Mouse (Mus musculus): Measurements from ENCODE around the gene Sorbs2. TPM values are rescaled to one million over a fixed set of nuclear protein-coding genes. Genes with fewer than 3 reads are reported as not detected.

Gene Sorbs2
- total RNA-seq, 2 experiments from 2014 or later = 0.09 TPM; not detected in 1

DNA sequence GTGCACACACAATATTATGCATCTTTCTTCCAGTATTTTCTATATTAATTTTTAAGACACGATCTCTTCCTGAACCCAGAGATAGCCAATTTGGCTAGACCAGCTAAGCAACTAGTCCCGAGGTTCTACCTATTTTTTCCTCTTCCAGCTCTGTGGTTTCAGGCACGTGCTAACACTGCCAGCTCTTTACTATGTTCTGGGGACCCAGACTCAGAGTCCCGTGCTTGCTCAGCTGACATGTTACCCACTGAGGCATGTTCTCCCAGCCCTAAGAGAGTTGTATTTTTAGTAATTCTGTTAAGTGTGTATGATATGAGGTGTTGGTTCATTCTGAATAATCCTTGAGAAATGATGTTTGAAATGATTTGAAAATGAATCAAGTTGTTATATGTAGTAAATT lies 62.5 kb downstream of the Sorbs2 start:
- ATAC-seq (ENCODE audit: poor library complexity, severe bottlenecking) = no peak

DNA sequence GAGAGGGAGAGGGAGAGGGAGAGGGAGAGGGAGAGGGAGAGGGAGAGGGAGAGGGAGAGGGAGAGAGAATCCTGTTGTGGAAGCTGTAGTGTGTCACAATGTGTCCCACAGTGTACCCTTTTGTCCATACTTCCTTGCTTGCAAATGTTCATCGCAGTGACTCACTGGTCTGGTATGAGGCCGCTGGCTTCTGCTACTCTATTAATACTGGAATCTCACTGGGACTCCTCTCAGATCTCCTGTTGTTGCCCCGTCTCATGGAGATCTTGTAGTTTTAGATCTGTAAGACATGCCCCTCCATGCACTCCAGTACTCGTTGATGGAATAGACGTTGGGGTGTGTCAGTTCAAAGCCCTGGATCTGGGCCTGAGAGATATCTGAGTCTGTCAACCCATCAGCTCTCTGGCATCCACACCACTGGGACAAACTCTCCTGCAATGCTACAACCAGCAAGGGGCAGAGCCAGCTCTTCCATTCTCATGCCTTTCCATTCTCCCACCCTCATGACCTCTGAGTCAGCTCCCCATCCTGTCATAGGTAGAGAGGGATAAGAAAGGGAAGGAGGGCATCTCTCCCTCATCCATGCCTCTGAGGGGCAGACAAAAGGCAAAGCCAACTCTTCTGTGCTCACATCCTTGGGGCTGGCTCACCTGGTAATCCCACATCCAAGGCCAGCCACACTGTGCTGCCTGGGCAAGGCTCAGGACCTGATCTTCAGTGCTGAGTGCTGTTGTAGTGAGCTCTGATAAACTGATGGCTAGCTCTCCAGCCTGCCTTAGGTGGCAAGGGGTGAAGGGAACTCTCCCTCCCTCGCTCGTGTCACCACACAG lies 72.3 kb downstream of the Sorbs2 start:
- no peak for ATAC-seq (ENCODE audit: poor library complexity, severe bottlenecking)

DNA sequence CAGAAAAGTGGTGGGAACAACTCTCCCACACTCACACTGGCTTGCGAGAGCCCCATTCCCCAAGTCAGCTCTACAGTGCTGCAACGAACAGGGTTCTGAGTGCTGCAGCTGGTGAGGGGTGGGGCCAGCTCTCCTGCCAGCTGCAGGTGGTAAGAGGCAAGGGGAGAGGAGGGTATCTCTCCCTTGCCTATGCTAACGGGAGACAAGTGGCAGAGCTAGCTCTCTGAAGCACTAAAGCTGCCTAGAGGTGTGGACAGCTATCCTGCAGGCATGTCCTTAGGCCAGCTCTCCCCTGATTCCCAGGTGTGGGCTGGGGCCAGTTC lies 72.9 kb downstream of the Sorbs2 start:
- no peak for ATAC-seq (ENCODE audit: poor library complexity, severe bottlenecking)

DNA sequence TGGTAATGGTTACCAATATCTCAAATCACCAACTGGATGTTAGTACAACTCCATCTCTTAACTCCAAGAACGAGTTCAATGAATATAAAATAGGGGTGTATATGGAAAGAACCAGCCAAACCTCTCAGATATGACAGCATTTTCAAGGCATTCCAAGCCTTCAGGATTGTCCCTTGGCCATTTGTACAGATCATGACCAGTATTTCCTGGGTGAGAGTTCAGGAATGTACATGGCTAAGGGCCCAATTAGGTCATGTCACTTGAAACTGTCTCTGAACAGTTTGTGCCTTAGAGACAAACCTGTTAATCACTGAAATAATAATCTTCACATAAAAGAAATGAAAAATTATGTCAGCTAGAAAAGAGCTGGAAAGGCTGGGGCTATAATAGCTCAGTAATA lies 76.3 kb downstream of the Sorbs2 start:
- no peak for ATAC-seq (ENCODE audit: poor library complexity, severe bottlenecking)

DNA sequence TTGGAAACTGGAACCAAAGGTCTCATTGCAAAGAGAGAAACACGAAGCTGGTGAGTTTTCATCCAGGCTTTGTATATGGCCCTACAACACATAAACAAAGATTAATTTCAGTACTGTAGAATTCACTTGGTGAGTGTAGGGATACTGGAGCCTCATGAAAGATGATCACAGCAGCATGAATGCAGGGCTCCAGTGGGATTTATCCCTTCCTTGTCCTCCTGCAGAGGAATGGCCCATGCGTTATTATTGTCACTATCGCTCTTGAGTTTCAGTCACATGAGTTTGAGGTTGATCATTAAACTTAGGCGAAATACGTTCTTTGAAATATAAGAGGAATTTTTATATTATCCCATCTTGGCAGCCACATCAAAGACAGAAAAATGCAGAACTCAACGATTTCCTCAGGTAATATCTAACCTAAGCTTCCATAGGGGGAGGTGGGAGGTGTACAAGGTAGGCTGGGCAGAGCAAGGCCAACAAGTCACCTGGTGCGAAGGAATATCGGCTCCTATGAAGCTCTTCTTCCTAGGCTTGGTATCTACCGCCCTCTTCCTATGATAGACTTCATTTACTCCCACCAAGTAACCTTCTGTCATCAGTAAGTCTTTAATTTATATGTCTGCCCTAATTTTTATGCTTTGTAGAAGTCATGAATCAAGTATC lies 76.9 kb downstream of the Sorbs2 start:
- no peak for ATAC-seq (ENCODE audit: poor library complexity, severe bottlenecking)

DNA sequence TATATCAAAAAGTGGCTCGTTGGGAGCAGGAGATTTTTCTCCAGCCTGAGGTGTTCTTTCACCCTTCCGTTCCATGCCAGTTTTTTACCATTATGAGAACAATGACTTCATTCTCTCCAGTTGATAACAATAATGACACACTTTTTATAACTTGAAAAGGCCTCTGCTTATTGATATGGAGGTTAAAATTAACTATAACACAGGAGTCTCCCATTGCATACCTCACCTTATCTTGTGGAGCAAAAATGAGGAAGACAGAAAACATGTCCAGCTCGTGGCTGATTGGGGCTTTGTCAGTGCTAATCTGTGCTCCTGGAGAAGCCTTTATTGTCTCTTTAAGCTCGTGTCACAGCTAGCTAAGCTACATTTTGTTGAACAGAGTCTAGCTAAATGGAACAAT lies 77.6 kb downstream of the Sorbs2 start:
- no peak for ATAC-seq (ENCODE audit: poor library complexity, severe bottlenecking)

DNA sequence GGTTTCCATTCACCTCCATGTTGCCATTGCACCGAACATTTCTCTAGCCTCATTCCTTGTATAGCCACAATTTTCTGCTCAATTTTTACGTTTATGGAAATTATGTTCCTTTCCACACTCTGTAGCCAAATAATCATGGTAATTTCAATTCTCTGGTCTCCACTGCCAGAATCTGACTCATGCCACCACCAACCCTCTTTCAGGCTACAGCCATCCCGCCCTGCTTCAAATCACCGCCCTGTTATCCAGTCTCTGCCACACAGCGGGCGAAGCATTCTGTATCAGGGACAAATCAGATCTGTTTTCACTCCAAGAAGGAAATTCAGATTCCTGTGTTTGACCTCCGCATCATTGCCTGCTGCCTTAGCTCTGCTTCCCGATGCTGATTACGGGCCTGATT lies 79.4 kb downstream of the Sorbs2 start:
- no peak for ATAC-seq (ENCODE audit: poor library complexity, severe bottlenecking)

DNA sequence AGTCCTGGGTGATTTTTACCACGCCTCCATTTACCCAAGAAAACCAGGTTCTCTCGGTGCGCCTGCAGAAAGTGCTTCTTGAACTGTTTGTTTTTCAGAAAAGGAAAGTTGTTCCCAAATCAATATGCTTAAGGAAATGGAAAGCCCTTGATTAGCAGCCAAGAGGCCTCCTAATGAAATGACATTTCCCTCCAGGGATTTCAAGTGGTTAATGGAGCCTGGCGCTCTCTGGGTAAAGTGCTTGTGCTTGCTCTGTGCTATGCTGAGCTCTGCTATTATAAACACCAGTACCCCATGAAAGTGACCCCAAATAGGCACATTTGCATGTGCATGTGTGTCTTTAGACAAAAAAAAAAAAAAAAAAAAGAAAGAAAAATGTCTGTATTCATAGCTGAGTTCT lies 84.3 kb downstream of the Sorbs2 start:
- no peak for ATAC-seq (ENCODE audit: poor library complexity, severe bottlenecking)

DNA sequence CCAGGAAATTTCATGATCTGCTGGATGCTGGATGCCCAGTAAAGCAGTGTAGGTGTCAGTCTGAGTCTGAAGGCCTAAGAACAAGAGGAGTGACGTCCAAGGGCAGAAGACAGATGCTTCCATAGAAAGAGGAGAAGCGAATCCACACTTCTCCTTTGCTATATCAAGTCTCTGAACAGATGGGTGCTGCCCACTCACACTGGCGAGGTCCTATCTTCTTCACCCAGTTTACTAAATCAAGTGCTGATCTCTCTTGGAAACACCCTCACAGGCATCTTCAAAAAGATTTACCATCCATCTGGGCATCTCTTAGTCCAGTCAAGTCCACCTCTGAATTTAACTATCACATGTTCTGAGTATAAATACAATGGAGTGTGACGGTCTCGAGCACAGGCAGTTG lies 86.1 kb downstream of the Sorbs2 start:
- ATAC-seq (ENCODE audit: poor library complexity, severe bottlenecking) = no peak

DNA sequence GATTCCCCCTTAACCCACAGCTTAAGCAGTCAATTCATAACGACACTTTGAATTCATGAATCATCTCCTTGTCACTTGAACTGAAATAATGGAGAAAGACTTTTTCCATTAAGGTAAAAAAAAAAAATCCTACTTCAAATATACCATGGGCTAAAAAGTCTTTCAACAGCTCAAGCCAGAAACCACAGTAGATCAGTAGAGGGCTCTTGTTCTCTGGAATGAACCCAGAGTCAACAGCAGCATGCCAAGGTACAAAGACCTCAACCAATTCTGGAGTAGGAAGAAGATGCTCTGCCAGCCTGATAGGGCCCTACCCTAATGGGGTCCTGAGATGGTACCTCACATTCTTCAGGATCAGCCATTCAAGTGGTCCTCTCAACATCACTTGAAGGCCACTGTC lies 88.4 kb downstream of the Sorbs2 start:
- no peak for ATAC-seq (ENCODE audit: poor library complexity, severe bottlenecking)

DNA sequence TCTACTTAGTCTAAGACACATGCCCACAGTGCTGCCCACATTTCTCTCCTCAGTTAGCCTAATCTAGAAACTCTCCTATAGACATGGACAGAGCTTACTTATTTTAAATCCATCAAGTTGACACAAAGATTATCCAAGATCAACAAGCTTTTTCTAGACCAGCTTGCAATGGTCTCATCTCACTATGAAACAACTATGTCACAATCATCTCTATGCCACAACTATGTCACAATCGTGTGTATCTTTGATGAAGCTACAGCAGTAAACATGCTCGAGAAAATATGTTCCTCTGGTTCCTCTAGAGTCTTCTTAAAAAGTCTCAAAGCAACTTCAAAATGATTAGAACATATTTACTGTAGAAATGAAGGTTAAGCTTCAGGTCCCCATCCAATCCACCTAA lies 89.0 kb downstream of the Sorbs2 start:
- ATAC-seq (ENCODE audit: poor library complexity, severe bottlenecking) = no peak

DNA sequence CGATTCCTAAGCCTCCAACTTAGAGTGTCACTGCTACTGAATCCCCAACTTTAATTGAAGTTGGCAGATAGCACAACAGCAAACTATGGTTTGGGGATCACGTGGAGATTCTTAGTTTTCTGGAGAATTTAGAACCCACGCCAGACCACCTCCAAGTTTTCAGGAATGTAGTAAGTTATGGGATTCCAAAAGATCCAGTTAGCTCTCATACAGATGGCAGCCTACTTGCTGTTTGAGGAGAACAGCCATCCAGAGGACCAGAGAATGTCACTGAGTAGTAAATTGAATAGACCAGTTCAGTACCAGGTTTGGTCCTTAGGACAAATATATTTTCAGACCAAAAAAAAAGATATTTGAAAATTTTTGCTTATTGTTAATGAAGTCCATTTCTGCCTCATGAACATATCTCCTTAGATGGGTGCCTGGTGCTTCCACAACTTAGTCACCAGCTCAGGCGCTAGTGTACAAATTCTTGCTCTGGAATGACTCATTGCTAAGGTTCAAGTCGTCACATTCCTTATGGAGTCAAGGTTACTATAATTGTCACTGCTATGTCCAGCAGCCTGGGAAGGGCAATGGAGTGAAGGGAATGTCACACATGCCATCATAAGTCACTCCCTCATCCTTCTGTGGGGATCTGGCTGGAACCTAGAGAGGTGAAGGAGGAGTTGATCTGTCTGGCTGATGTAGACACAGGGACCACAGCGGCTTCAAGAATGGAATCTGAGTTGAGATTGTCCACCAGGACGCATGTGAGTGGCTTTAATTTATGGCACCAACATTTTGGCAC lies 90.2 kb downstream of the Sorbs2 start:
- ATAC-seq (ENCODE audit: poor library complexity, severe bottlenecking) = no peak

DNA sequence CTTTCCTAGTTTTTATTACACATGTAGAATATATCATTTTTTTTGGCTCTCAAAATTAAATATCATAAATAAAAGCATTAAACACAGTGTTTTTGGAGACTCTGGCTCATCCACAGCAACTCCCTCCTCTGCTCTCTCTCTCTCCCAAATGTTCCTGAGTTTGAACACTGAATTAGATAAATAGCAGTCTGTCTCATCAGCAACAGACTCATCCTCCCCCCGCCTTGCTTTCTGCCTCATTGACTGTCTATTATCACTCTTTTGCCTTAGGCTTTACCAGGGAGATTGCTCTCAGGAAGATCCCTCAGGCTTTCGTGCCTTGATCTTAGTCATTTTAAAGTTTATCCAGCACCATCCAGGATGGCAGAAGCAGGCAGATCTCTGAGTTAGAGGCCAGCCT lies 91.3 kb downstream of the Sorbs2 start:
- ATAC-seq (ENCODE audit: poor library complexity, severe bottlenecking) = no peak

DNA sequence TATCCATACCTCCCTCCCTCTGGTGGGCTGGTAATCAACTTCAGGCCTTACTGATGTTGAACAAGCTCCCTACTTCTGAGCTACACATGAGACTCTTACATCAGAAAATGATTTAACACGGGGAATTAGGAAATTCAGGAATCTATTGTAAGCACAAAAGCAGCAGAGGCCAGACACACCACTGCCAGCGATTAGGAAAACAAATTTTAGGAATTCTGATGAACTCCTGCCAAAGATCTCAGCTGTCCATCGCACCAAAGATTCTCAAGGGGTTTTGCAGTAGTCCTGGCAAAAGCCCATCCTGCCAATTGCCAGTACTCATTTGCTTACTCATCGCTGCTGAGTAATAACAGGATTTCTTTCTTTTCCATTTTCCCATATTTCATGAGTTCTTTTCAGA lies 94.4 kb downstream of the Sorbs2 start:
- no peak for ATAC-seq (ENCODE audit: poor library complexity, severe bottlenecking)

DNA sequence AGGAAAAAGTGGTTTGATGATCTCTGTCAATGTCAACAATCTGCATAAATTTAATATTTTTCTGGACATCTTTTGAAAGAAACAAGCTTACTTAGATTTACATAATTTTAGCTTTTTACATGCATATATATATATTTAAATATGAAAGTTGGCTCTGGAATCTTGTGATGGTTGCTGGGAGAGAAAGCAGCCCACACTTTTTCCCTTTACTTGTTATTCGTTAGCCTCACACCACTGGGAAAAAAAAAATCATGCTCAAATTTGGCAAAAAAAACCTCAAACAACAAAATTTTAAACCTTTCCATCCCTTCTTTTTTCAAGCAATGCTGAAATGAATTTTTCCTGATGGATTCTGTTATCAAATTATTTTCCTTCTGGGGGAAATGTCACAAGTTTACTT lies 97.8 kb downstream of the Sorbs2 start:
- no peak for ATAC-seq (ENCODE audit: poor library complexity, severe bottlenecking)

DNA sequence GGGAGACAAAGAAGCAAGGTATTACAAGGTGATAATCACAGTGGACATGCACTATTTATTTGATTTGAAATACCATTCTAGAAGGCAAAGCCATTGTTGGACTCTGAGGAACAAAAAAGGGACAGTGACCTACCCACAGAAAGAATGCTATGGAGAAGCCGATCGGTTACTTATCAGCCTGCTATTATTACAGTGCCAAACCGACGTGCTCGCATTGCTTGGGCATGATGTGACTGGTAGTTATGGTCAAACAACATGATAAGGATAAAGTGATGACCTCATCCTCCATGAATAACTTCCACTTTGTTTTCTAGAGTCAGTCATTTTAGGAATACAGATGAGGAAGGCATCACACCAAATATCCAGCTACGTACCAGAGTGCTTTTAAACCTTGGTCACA lies 99.4 kb downstream of the Sorbs2 start:
- no peak for ATAC-seq (ENCODE audit: poor library complexity, severe bottlenecking)

DNA sequence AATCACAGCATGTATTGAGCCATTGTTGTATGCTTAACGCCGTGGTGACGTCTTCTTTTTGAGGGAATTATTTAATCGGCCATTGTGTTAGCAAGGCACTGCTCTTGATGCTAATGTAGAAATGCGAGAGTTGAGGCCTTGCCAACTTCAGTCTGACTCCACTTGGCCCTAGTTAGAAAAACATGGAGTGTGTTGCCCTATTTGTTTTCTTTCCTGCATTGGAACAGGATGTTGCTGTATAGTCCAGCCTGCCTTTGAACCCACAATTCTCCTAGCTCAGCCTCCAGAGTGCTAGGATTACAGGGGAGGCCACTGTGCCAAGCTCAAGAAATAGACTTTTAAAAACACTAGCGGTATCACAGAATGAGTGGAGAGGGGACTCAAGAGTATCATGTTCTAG lies 100.8 kb downstream of the Sorbs2 start:
- no peak for ATAC-seq (ENCODE audit: poor library complexity, severe bottlenecking)

DNA sequence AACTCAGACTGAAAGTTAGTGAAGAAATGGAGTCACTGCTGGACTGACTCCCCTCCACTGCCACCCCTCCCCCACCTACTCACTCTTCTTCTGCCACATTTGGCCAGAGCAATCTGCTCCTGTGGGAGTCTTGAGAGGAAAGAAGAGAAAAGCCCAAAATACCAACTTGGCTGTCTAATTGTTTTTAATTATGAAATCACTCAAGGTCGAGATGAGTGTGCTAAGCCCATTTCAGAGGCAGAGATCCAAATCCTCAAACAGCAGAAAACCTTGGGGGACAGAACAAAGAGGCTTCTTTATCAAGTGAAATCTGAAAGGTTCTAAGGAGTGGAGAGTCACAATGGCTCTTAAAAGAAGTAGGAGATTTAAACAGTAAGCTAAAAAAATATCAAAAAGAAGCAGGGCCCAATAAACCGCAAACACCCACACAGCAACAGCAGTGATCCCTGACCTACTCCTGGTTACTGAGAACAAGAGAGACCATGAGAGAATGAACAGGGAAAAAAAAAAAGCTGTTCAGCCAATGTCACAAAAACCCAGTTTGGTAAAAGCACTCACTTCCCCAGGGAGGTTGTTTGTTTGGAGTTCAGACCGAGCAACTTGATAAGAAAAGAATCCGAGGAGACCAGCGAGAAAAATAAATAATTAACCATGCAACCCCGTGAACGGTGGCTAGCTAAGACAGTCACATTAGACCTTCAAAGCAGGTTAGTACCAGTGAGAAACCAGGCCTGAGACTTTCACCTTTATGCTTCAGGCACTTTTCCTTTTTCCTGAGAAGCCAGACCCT lies 103.0 kb downstream of the Sorbs2 start:
- no peak for ATAC-seq (ENCODE audit: poor library complexity, severe bottlenecking)

DNA sequence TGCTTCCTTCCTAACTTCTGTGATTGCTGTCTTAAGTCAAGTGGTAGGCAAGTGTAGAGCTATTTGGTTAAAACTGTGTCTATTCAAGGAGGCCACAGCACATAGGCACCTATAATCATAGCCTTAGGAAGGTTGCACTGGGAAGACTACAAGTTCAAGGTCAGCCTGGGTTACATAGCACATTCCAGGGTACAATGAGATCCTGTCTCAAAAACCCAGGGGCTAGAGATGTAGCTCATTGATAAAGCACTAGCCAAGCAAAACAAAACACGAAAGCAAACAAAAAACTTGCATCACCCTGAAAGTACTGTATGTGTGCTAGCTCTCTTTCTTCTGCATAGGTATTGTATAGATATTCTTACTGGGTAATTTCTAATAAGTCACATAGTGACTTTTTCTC lies 103.7 kb downstream of the Sorbs2 start:
- no peak for ATAC-seq (ENCODE audit: poor library complexity, severe bottlenecking)

DNA sequence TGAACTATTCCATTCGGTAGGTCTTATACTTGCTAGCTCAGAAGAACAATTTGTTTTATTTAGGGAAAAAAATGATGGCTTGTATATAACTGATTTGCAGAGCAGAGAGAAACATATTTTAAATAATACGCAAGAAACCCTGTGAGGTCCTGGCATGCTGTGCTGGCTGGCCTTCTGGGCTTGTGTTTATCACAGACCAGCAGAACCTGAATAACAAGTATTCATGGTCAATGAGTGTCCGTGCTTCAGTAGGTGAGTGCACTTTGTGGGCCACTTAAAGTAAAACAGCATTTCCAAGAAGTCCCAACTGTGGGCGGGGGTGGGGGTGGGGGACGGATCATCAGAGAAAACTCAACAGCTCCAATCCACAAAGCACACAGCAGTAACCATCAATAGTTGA lies 107.0 kb downstream of the Sorbs2 start:
- no peak for ATAC-seq (ENCODE audit: poor library complexity, severe bottlenecking)

DNA sequence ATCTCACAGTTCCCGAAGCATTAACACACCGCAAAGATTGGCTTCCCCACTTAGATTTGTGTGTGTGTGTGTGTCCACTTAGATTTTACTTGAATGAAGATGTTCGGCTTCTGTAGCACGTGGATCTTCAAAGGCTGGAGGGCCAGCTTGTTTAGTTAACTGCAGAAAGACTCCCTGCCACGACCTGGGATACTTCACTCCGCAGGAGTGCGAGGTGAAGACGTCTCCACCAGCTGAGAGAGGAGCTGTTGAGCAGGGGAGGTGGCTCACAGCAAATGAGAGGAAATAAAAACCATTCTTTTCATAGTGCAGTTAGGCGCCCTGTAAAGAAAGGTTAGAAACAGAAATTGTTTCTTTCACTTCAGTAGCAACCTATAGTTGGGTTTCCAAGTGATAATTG lies 107.5 kb downstream of the Sorbs2 start:
- ATAC-seq (ENCODE audit: poor library complexity, severe bottlenecking) = no peak
